Comparison of ENCODE assay signal across 21 mouse cellular contexts in the genomic region with DNA sequence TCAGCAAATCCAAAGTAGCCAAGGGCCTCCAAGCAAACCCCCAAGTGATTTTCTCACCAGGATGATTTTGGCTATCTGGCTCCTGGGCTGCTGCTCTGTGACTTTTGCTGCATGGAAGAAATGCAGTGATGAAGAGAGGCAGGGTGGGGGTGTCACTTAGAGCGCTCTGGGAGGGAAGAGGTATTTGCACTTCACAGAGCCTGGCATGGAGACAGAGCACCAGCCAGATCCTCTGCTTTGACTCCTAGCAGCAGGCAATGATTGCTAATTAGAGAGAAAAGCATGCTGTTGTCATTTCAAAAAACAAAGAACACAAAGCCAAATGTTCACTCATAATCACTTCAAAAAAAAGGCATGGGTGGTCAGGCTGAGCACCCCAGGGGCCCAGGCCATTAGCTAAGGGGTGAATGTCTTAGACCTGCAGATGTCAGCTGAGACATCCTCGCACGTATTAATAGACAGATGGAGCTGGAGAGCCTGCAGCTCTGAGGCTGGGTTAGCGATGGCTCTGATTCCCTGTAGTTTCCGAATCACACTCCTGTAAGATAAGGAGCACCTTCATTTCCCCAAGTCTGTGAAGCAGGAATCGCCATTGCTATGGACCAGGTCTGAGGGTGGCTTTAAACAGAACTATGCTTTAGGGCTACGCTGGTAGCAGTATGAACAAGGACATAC. TPM values are rescaled to one million over a fixed set of nuclear protein-coding genes. Genes with fewer than 3 reads are reported as not detected.
DNase-seq lines count a peak whose midpoint lies in the region; ATAC-seq and TF ChIP-seq lines count a peak whose summit lies in the region.
"Had no signal": no experiment of that assay in that cellular context is flagged by ENCODE, and none has a peak within 500 bp of the region (broad histone marks: within the 10 kb centered on the region; RNA-seq: fewer than 3 reads in every experiment).

No protein-coding gene starts in this region.

- no peak overlapping the region for H3K4me3 ChIP-seq in forebrain, postnatal 0 days (ENCODE audit: low read depth, low read length)
- no peak overlapping the region for H3K4me3 ChIP-seq in forebrain, embryonic 16.5 days (replicated peaks; ENCODE audit: low read length)
- no peak overlapping the region for H3K4me3 ChIP-seq in liver, adult 2 months (ENCODE audit: insufficient read depth, low read depth, low read length)
- H3K4me3 ChIP-seq in midbrain, embryonic 15.5 days = no peak overlapping the region
- H3K4me3 ChIP-seq: embryonic facial prominence, embryonic 12.5 days; intestine, embryonic 15.5 days; kidney, embryonic 15.5 days had no signal

- peak; percentile 37 for DNase-seq in forebrain, postnatal 0 days
- DNase-seq in liver, adult 2 months (ENCODE audit: extremely low read depth, low read depth, low spot score) = no peak
- DNase-seq in liver = no peak
- peak; percentile 35 for DNase-seq in brain, adult 2 months (ENCODE audit: low read depth, low spot score)
- DNase-seq in urinary bladder, adult 2 months (ENCODE audit: low spot score) = no peak
- DNase-seq in kidney, adult 18-20 months = no peak
- DNase-seq: adrenal gland, postnatal 36 days; B cell, adult 2 months; cerebellum, adult 11-12 months; heart, postnatal 14 days; spleen, adult 18-20 months; thymus, postnatal 14 days had no signal

- no peaks in the 10 kb centered on the region for H3K9me3 ChIP-seq in forebrain, postnatal 0 days (ENCODE audit: low read length)
- no peaks in the 10 kb centered on the region for H3K9me3 ChIP-seq in forebrain, embryonic 16.5 days (ENCODE audit: control insufficient read depth, low read length)
- H3K9me3 ChIP-seq in midbrain, embryonic 15.5 days = no peaks in the 10 kb centered on the region
- H3K9me3 ChIP-seq: embryonic facial prominence, embryonic 12.5 days; intestine, embryonic 15.5 days; kidney, embryonic 15.5 days had no signal

- no peak overlapping the region for H3K4me2 ChIP-seq in forebrain, postnatal 0 days (ENCODE audit: low read depth)
- no peak overlapping the region for H3K4me2 ChIP-seq in forebrain, embryonic 16.5 days (ENCODE audit: low read length)
- no peak overlapping the region for H3K4me2 ChIP-seq in midbrain, embryonic 15.5 days
- H3K4me2 ChIP-seq: embryonic facial prominence, embryonic 12.5 days; heart, embryonic 11.5 days; intestine, embryonic 15.5 days; kidney, embryonic 15.5 days had no signal

- no peak overlapping the region for H3K27ac ChIP-seq in forebrain, postnatal 0 days (ENCODE audit: low read depth, low read length)
- no peak overlapping the region for H3K27ac ChIP-seq in forebrain, embryonic 16.5 days (ENCODE audit: low read length)
- H3K27ac ChIP-seq in liver, adult 2 months (replicated peaks; ENCODE audit: insufficient read depth, low read depth, low read length) = peak overlapping the region; percentile 25
- 0 out of 2 replicates have a peak overlapping the region, but pooled peaks have one; percentile 50 for H3K27ac ChIP-seq in midbrain, embryonic 15.5 days
- H3K27ac ChIP-seq: embryonic facial prominence, embryonic 12.5 days; intestine, embryonic 15.5 days; kidney, embryonic 15.5 days; liver, embryonic 14.5 days; stomach, postnatal 0 days had no signal

- H3K9ac ChIP-seq in forebrain, postnatal 0 days = no peak overlapping the region
- H3K9ac ChIP-seq in forebrain, embryonic 16.5 days (replicated peaks; ENCODE audit: low read depth, low read length) = no peak overlapping the region
- no peak overlapping the region for H3K9ac ChIP-seq in liver, adult 2 months (ENCODE audit: low read depth, low read length)
- H3K9ac ChIP-seq in midbrain, embryonic 15.5 days = no peak overlapping the region
- H3K9ac ChIP-seq: embryonic facial prominence, embryonic 12.5 days; intestine, embryonic 15.5 days; kidney, embryonic 15.5 days; liver, embryonic 14.5 days had no signal

- ATAC-seq in forebrain, postnatal 0 days = no peak; the same call in 1 of the 2 replicates
- no peak for ATAC-seq in forebrain, embryonic 16.5 days
- no peak for ATAC-seq in midbrain, embryonic 15.5 days (replicated peaks)
- ATAC-seq: intestine, embryonic 15.5 days; Patski had no signal

- 19% methylated on average over 7 of the region's 7 CpGs for WGBS in forebrain, postnatal 0 days
- WGBS in forebrain, embryonic 16.5 days = 14% methylated on average over 7 of the region's 7 CpGs
- WGBS in liver, adult 2 months = 40% methylated on average over 7 of the region's 7 CpGs
- 25% methylated on average over 7 of the region's 7 CpGs for WGBS in midbrain, embryonic 15.5 days

- no peaks in the 10 kb centered on the region for H3K27me3 ChIP-seq in forebrain, postnatal 0 days (ENCODE audit: insufficient read depth, low read length)
- no peaks in the 10 kb centered on the region for H3K27me3 ChIP-seq in forebrain, embryonic 16.5 days (replicated peaks; ENCODE audit: control insufficient read depth, insufficient read depth, low read length)
- H3K27me3 ChIP-seq in liver, adult 2 months (ENCODE audit: control insufficient read depth, insufficient read depth, low read length) = 0 out of 2 replicates have a peak, but pooled peaks cover 3% of the 10 kb centered on the region
- no peaks in the 10 kb centered on the region for H3K27me3 ChIP-seq in midbrain, embryonic 15.5 days (replicated peaks)
- H3K27me3 ChIP-seq: embryonic facial prominence, embryonic 12.5 days; intestine, embryonic 15.5 days; kidney, embryonic 15.5 days had no signal

- no peak for TF ChIP-seq POLR2A in liver, adult 2 months (IDR thresholded peaks at IDR 0.05; ENCODE audit: extremely low read depth, insufficient read depth, low read length)

- H3K36me3 ChIP-seq in forebrain, postnatal 0 days (ENCODE audit: insufficient read depth) = no peaks in the 10 kb centered on the region
- no peaks in the 10 kb centered on the region for H3K36me3 ChIP-seq in forebrain, embryonic 16.5 days (ENCODE audit: control insufficient read depth, insufficient read depth)
- no peaks in the 10 kb centered on the region for H3K36me3 ChIP-seq in liver, adult 2 months (ENCODE audit: control insufficient read depth, insufficient read depth, low read length)
- no peaks in the 10 kb centered on the region for H3K36me3 ChIP-seq in midbrain, embryonic 15.5 days (replicated peaks)
- H3K36me3 ChIP-seq: embryonic facial prominence, embryonic 12.5 days; intestine, embryonic 15.5 days; kidney, embryonic 15.5 days had no signal

- H3K4me1 ChIP-seq in forebrain, postnatal 0 days (ENCODE audit: insufficient read depth) = no peaks in the 10 kb centered on the region
- 0 out of 2 replicates have a peak, but pooled peaks cover 2% of the 10 kb centered on the region for H3K4me1 ChIP-seq in forebrain, embryonic 16.5 days (replicated peaks; ENCODE audit: control insufficient read depth, insufficient read depth, low read length)
- no peaks in the 10 kb centered on the region for H3K4me1 ChIP-seq in liver, adult 2 months (ENCODE audit: control insufficient read depth, insufficient read depth, low read length)
- peaks cover 4% of the 10 kb centered on the region for H3K4me1 ChIP-seq in midbrain, embryonic 15.5 days
- H3K4me1 ChIP-seq: embryonic facial prominence, embryonic 12.5 days; intestine, embryonic 15.5 days; kidney, embryonic 15.5 days had no signal

- no peaks in the 10 kb centered on the region for H3K79me2 ChIP-seq in liver, adult 2 months (ENCODE audit: control insufficient read depth, insufficient read depth, low read length)

- TF ChIP-seq CTCF in forebrain, postnatal 0 days (IDR thresholded peaks at IDR 0.05; ENCODE audit: low read depth) = no peak
- TF ChIP-seq CTCF in liver, adult 2 months (IDR thresholded peaks at IDR 0.05; ENCODE audit: low read depth, low read length) = no peak

RNA-seq across cellular contexts. Expression of a gene that starts 16.4 kb away (rescaled TPM):
- total RNA-seq in forebrain, postnatal 0 days (2014; rRNA removed) = 35.2 and 42.6 TPM in 2 replicates
- 21.8 and 29.5 TPM in 2 replicates for polyA plus RNA-seq in forebrain, postnatal 0 days (2015; fragmentation: Nextera tagmentation; extraction: Ambion mirVana)
- 44.9 and 46.8 TPM in 2 replicates for polyA plus RNA-seq in forebrain, embryonic 16.5 days (2015; fragmentation: Nextera tagmentation; extraction: Ambion mirVana)
- 27.3 and 28.4 TPM in 2 replicates for total RNA-seq in liver, adult 2 months (2014; rRNA removed)
- 11.6 and 14.2 TPM in 2 replicates for polyA plus RNA-seq in liver, adult 2 months (2012; rRNA removed)
- 37.1 and 40.3 TPM in 2 replicates for polyA plus RNA-seq in midbrain, embryonic 15.5 days (2015; fragmentation: Nextera tagmentation; extraction: Ambion mirVana)
- 28.3 TPM in 2 replicates for polyA plus RNA-seq in urinary bladder, adult 2 months (2012; rRNA removed)

Comparison
In these comparisons a context has a peak if more than half of its experiments do, and no peak if none do; other contexts are left out.
1. DNase-seq: peak in forebrain, postnatal 0 days (single experiment) and brain, adult 2 months (single experiment); none in liver, adult 2 months (single experiment), liver (single experiment), urinary bladder, adult 2 months (single experiment) and kidney, adult 18-20 months (single experiment).
2. H3K27ac ChIP-seq: peak in liver, adult 2 months (single experiment) and midbrain, embryonic 15.5 days (single experiment); none in forebrain, postnatal 0 days (single experiment) and forebrain, embryonic 16.5 days (single experiment).